Mouse (Mus musculus) limb, embryonic 15.5 days (tissue): ENCODE measurements around the gene Gprc5c. TPM values are rescaled to one million over a fixed set of nuclear protein-coding genes. Genes with fewer than 3 reads are reported as not detected.

Source experiments
- ATAC-seq: fragments of 200-750 bp; cut with Nextera tagmentation; 2 replicates; pipeline ENCODE4 v1.8.0; 2017; ENCODE audit warnings: low read depth, moderate TSS enrichment; ENCODE audit not compliant: insufficient number of reproducible peaks, low FRiP score, low TSS enrichment
- H3K27ac ChIP-seq: fragments of 300-500 bp; sonication (generic); 2 replicates; pipeline ENCODE4 v1.5.1; 2015; ENCODE audit warnings: moderate library complexity, mild to moderate bottlenecking, inconsistent platforms
- H3K27me3 ChIP-seq: fragments of 300-500 bp; sonication (generic); 2 replicates; pipeline ENCODE4 v1.6.1; 2015; ENCODE audit warnings: inconsistent platforms
- H3K36me3 ChIP-seq: fragments of 300-500 bp; sonication (generic); 2 replicates; pipeline ENCODE4 v1.6.1; 2015; ENCODE audit warnings: inconsistent platforms
- H3K4me1 ChIP-seq: fragments of 300-500 bp; sonication (generic); 2 replicates; pipeline ENCODE4 v1.6.1; 2015; ENCODE audit warnings: inconsistent platforms
- H3K4me2 ChIP-seq: fragments of 300-500 bp; sonication (generic); 2 replicates; pipeline ENCODE4 v1.6.1; 2015; ENCODE audit warnings: mild to moderate bottlenecking, inconsistent platforms
- H3K4me3 ChIP-seq: fragments of 300-500 bp; sonication (generic); 2 replicates; pipeline ENCODE4 v1.5.1; 2015; ENCODE audit warnings: mild to moderate bottlenecking, inconsistent platforms
- H3K9ac ChIP-seq: fragments of 300-500 bp; sonication (generic); 2 replicates; pipeline ENCODE4 v1.6.1; 2015; ENCODE audit warnings: inconsistent platforms
- H3K9me3 ChIP-seq: fragments of 300-500 bp; sonication (generic); 2 replicates; pipeline ENCODE4 v1.6.1; 2016; ENCODE audit warnings: inconsistent platforms
- WGBS: fragments of 180-500 bp; shearing (Covaris S2); methylation state at CpG from one replicate; pipeline ENCODE4 v1.1.7; 2015; 5-methylcytosine and 5-hydroxymethylcytosine counted together
- polyA plus RNA-seq: library from polyadenylated mRNA; unstranded; fragments of >200 nt; fragmentation: Nextera tagmentation; extraction: Ambion mirVana; gene quantifications from 2 replicates; pipeline ENCODE4 v1.2.1, GENCODE M21; 2015

The Gprc5c gene
- polyA plus RNA-seq, 1 experiment from 2014 or later, result 38.6 TPM

- no peak for ATAC-seq
Measured at GRCm38 (mm10) chr11:114844464-114845220, 6.3 kb upstream of the Gprc5c start.

GRCm38 (mm10) chr11:114846336-114846735 is 4.6 kb upstream of the Gprc5c start:
- 67% methylated on average over 4 of the region's 4 CpGs for WGBS
- Histone ChIP-seq H3K4me2 (no peak overlapping the region), H3K4me3 (no peak overlapping the region), H3K36me3 (no peaks in the 10 kb centered on the region), H3K27me3 (no peaks in the 10 kb centered on the region), H3K9ac (no peak overlapping the region), H3K9me3 (no peaks in the 10 kb centered on the region), H3K27ac (no peak overlapping the region), H3K4me1 (peaks cover 32% of the 10 kb centered on the region)
- ATAC-seq, result no peak

More at GRCm38 (mm10) chr11:114844464-114845220, 6.3 kb upstream of the Gprc5c start:
- Histone ChIP-seq H3K4me1 (peaks cover 17% of the 10 kb centered on the region), H3K4me2 (no peak overlapping the region), H3K9ac (no peak overlapping the region), H3K36me3 (no peaks in the 10 kb centered on the region), H3K27me3 (no peaks in the 10 kb centered on the region), H3K27ac (peak overlapping the region; percentile 77), H3K9me3 (no peaks in the 10 kb centered on the region), H3K4me3 (no peak overlapping the region)
- WGBS, result 62% methylated on average over 7 of the region's 7 CpGs

GRCm38 (mm10) chr11:114847008-114847407 is 3.9 kb upstream of the Gprc5c start:
- Histone ChIP-seq H3K9ac (no peak overlapping the region), H3K4me1 (peaks cover 32% of the 10 kb centered on the region), H3K27ac (no peak overlapping the region), H3K4me3 (no peak overlapping the region), H3K36me3 (no peaks in the 10 kb centered on the region), H3K27me3 (no peaks in the 10 kb centered on the region), H3K4me2 (no peak overlapping the region), H3K9me3 (no peaks in the 10 kb centered on the region)
- WGBS, result 70% methylated on average over 5 of the region's 5 CpGs
- no peak for ATAC-seq

GRCm38 (mm10) chr11:114849572-114849971 is 1.4 kb upstream of the Gprc5c start:
- Histone ChIP-seq H3K4me3 (no peak overlapping the region), H3K27ac (no peak overlapping the region), H3K9me3 (no peaks in the 10 kb centered on the region), H3K9ac (no peak overlapping the region), H3K4me1 (peaks cover 33% of the 10 kb centered on the region), H3K27me3 (no peaks in the 10 kb centered on the region), H3K36me3 (no peaks in the 10 kb centered on the region), H3K4me2 (no peak overlapping the region)
- ATAC-seq, result no peak
- 20% methylated on average over 2 of the region's 2 CpGs for WGBS

- ATAC-seq, result no peak
- H3K4me1 ChIP-seq, result peaks cover 33% of the 10 kb centered on the region
- WGBS, result 23% methylated on average over 5 of the region's 5 CpGs
- no peaks in the 10 kb centered on the region for H3K36me3 ChIP-seq
- H3K9ac ChIP-seq, result no peak overlapping the region
- no peak overlapping the region for H3K27ac ChIP-seq
- H3K9me3 ChIP-seq, result no peaks in the 10 kb centered on the region
- H3K27me3 ChIP-seq, result no peaks in the 10 kb centered on the region
- peak overlapping the region; percentile 78 for H3K4me3 ChIP-seq
- H3K4me2 ChIP-seq, result peak overlapping the region; percentile 95
Measured at GRCm38 (mm10) chr11:114850066-114850451, 893 bp upstream of the Gprc5c start.

GRCm38 (mm10) chr11:114851269-114851607 is 286 bp downstream of the Gprc5c start:
- no peaks in the 10 kb centered on the region for H3K36me3 ChIP-seq
- 0% methylated on average over 27 of the region's 27 CpGs for WGBS
- peak; percentile 30; the same call in 1 of the 2 replicates for ATAC-seq

GRCm38 (mm10) chr11:114851608-114852310 is 807 bp downstream of the Gprc5c start:
- Histone ChIP-seq H3K4me2 (peak overlapping the region; percentile 95), H3K9ac (peak overlapping the region; percentile 72), H3K4me1 (peaks cover 33% of the 10 kb centered on the region), H3K9me3 (no peaks in the 10 kb centered on the region), H3K27ac (peak overlapping the region; percentile 96), H3K27me3 (no peaks in the 10 kb centered on the region), H3K36me3 (no peaks in the 10 kb centered on the region), H3K4me3 (peak overlapping the region; percentile 78)
- ATAC-seq, result peak; percentile 65
- WGBS, result under 1% methylated on average over 65 of the region's 65 CpGs

More at GRCm38 (mm10) chr11:114851269-114851607, 286 bp downstream of the Gprc5c start:
- Histone ChIP-seq H3K4me1 (peaks cover 33% of the 10 kb centered on the region), H3K9ac (peak overlapping the region; percentile 72), H3K4me2 (peak overlapping the region; percentile 95), H3K27ac (peak overlapping the region; percentile 96), H3K4me3 (peak overlapping the region; percentile 78), H3K27me3 (no peaks in the 10 kb centered on the region), H3K9me3 (no peaks in the 10 kb centered on the region)

GRCm38 (mm10) chr11:114852311-114853173 is 1.6 kb downstream of the Gprc5c start:
- no peak for ATAC-seq
- H3K4me2 ChIP-seq, result peak overlapping the region; percentile 95
- H3K9me3 ChIP-seq, result no peaks in the 10 kb centered on the region
- H3K36me3 ChIP-seq, result no peaks in the 10 kb centered on the region
- under 1% methylated on average over 40 of the region's 40 CpGs for WGBS
- H3K4me1 ChIP-seq, result peaks cover 28% of the 10 kb centered on the region
- peak overlapping the region; percentile 96 for H3K27ac ChIP-seq
- H3K4me3 ChIP-seq, result peak overlapping the region; percentile 78
- H3K27me3 ChIP-seq, result no peaks in the 10 kb centered on the region
- H3K9ac ChIP-seq, result peak overlapping the region; percentile 72

- H3K4me3 ChIP-seq, result peak overlapping the region; percentile 78
- peak overlapping the region; percentile 96 for H3K27ac ChIP-seq
- no peaks in the 10 kb centered on the region for H3K36me3 ChIP-seq
- H3K9me3 ChIP-seq, result no peaks in the 10 kb centered on the region
- H3K4me2 ChIP-seq, result peak overlapping the region; percentile 95
- WGBS, result 16% methylated on average over 7 of the region's 7 CpGs
- peaks cover 28% of the 10 kb centered on the region for H3K4me1 ChIP-seq
- no peak for ATAC-seq
- no peaks in the 10 kb centered on the region for H3K27me3 ChIP-seq
- peak overlapping the region; percentile 72 for H3K9ac ChIP-seq
Measured at GRCm38 (mm10) chr11:114853174-114853838, 2.4 kb downstream of the Gprc5c start.

GRCm38 (mm10) chr11:114854581-114854980 is 3.6 kb downstream of the Gprc5c start:
- 0 out of 2 replicates have a peak, but pooled peaks cover 6% of the 10 kb centered on the region for H3K36me3 ChIP-seq
- H3K9me3 ChIP-seq, result no peaks in the 10 kb centered on the region
- H3K4me1 ChIP-seq, result peaks cover 27% of the 10 kb centered on the region
- no peak overlapping the region for H3K4me2 ChIP-seq
- no peak overlapping the region for H3K4me3 ChIP-seq
- H3K9ac ChIP-seq, result no peak overlapping the region
- no peaks in the 10 kb centered on the region for H3K27me3 ChIP-seq
- H3K27ac ChIP-seq, result no peak overlapping the region
- WGBS, result 69% methylated on average over 6 of the region's 6 CpGs
- no peak for ATAC-seq

GRCm38 (mm10) chr11:114856125-114856524 is 5.2 kb downstream of the Gprc5c start:
- ATAC-seq, result no peak

More at GRCm38 (mm10) chr11:114856125-114856524, 5.2 kb downstream of the Gprc5c start:
- no peak overlapping the region for H3K4me3 ChIP-seq
- H3K27ac ChIP-seq, result no peak overlapping the region
- no peak overlapping the region for H3K4me2 ChIP-seq
- H3K9me3 ChIP-seq, result no peaks in the 10 kb centered on the region
- 90% methylated on average over 5 of the region's 5 CpGs for WGBS
- peaks cover 12% of the 10 kb centered on the region for H3K4me1 ChIP-seq
- H3K9ac ChIP-seq, result no peak overlapping the region
- 0 out of 2 replicates have a peak, but pooled peaks cover 6% of the 10 kb centered on the region for H3K36me3 ChIP-seq
- H3K27me3 ChIP-seq, result no peaks in the 10 kb centered on the region
